Mouse (Mus musculus): ENCODE data around the gene Trmt1. TPM values are rescaled to one million over a fixed set of nuclear protein-coding genes. Genes with fewer than 3 reads are reported as not detected.
A peak's percentile ranks its signal among the peaks of the same experiment; 100 is the strongest.

Gene Trmt1
- polyA plus RNA-seq, 1 experiment from 2014 or later: 40.6 TPM

GRCm38 (mm10) chr8:84713381-84713780 lies 27.3 kb downstream of the Trmt1 start:
- peaks cover 63% of the 10 kb centered on the region for H3K4me1 ChIP-seq (replicated peaks)
- 0 out of 2 replicates have a peak overlapping the region, but pooled peaks have one; percentile 7 for H3K9ac ChIP-seq
- H3K36me3 ChIP-seq: 0 out of 2 replicates have a peak, but pooled peaks cover 3% of the 10 kb centered on the region
- no peaks in the 10 kb centered on the region for H3K9me3 ChIP-seq (replicated peaks)
- no peak overlapping the region for H3K4me2 ChIP-seq
- H3K4me3 ChIP-seq: no peak overlapping the region
- no peak for ATAC-seq (replicated peaks; ENCODE audit: insufficient number of reproducible peaks, insufficient read depth, low FRiP score, low read depth)
- H3K27ac ChIP-seq: peak overlapping the region; percentile 80
- 58% methylated on average over 4 of the region's 4 CpGs for WGBS
- peaks cover 24% of the 10 kb centered on the region for H3K27me3 ChIP-seq

GRCm38 (mm10) chr8:84714161-84714560 lies 28.1 kb downstream of the Trmt1 start:
- H3K27me3 ChIP-seq: peaks cover 24% of the 10 kb centered on the region
- H3K27ac ChIP-seq: peak overlapping the region; percentile 80
- peak overlapping the region; percentile 7; the same call in 1 of the 2 replicates for H3K9ac ChIP-seq
- H3K36me3 ChIP-seq: 0 out of 2 replicates have a peak, but pooled peaks cover 3% of the 10 kb centered on the region
- ATAC-seq (replicated peaks; ENCODE audit: insufficient number of reproducible peaks, insufficient read depth, low FRiP score, low read depth): no peak
- no peak overlapping the region for H3K4me2 ChIP-seq
- WGBS: 70% methylated on average over 4 of the region's 4 CpGs
- no peaks in the 10 kb centered on the region for H3K9me3 ChIP-seq (replicated peaks)
- peaks cover 62% of the 10 kb centered on the region for H3K4me1 ChIP-seq (replicated peaks)
- H3K4me3 ChIP-seq: no peak overlapping the region

- Histone ChIP-seq H3K27ac (peak overlapping the region; percentile 34; the same call in 1 of the 2 replicates), H3K27me3 (peaks cover 24% of the 10 kb centered on the region), H3K9me3 (replicated peaks) (no peaks in the 10 kb centered on the region), H3K4me3 (no peak overlapping the region), H3K36me3 (0 out of 2 replicates have a peak, but pooled peaks cover 3% of the 10 kb centered on the region), H3K4me1 (replicated peaks) (peaks cover 59% of the 10 kb centered on the region), H3K4me2 (0 out of 2 replicates have a peak overlapping the region, but pooled peaks have one; percentile 13), H3K9ac (no peak overlapping the region)
- ATAC-seq (replicated peaks; ENCODE audit: insufficient number of reproducible peaks, insufficient read depth, low FRiP score, low read depth): no peak
- WGBS: 32% methylated on average over 27 of the region's 27 CpGs
Observed at GRCm38 (mm10) chr8:84715893-84716468, 29.9 kb downstream of the Trmt1 start.

- no peak for ATAC-seq (replicated peaks; ENCODE audit: insufficient number of reproducible peaks, insufficient read depth, low FRiP score, low read depth)
- Histone ChIP-seq H3K4me1 (replicated peaks) (peaks cover 53% of the 10 kb centered on the region), H3K9me3 (replicated peaks) (no peaks in the 10 kb centered on the region), H3K9ac (no peak overlapping the region), H3K36me3 (0 out of 2 replicates have a peak, but pooled peaks cover 3% of the 10 kb centered on the region), H3K27me3 (peaks cover 24% of the 10 kb centered on the region), H3K4me2 (no peak overlapping the region), H3K27ac (no peak overlapping the region), H3K4me3 (no peak overlapping the region)
- WGBS: 89% methylated on average over 11 of the region's 11 CpGs
Observed at GRCm38 (mm10) chr8:84716790-84717189, 30.7 kb downstream of the Trmt1 start.

- Histone ChIP-seq H3K27ac (no peak overlapping the region), H3K9ac (no peak overlapping the region), H3K27me3 (peaks cover 23% of the 10 kb centered on the region), H3K36me3 (0 out of 2 replicates have a peak, but pooled peaks cover 3% of the 10 kb centered on the region), H3K4me3 (no peak overlapping the region), H3K4me1 (replicated peaks) (peaks cover 55% of the 10 kb centered on the region), H3K9me3 (replicated peaks) (no peaks in the 10 kb centered on the region), H3K4me2 (no peak overlapping the region)
- 80% methylated on average over 5 of the region's 5 CpGs for WGBS
- ATAC-seq (replicated peaks; ENCODE audit: insufficient number of reproducible peaks, insufficient read depth, low FRiP score, low read depth): no peak
Observed at GRCm38 (mm10) chr8:84718476-84718875, 32.4 kb downstream of the Trmt1 start.

- H3K4me1 ChIP-seq (replicated peaks): peaks cover 55% of the 10 kb centered on the region
- no peaks in the 10 kb centered on the region for H3K9me3 ChIP-seq (replicated peaks)
- H3K27me3 ChIP-seq: peaks cover 21% of the 10 kb centered on the region
- no peak for ATAC-seq (replicated peaks; ENCODE audit: insufficient number of reproducible peaks, insufficient read depth, low FRiP score, low read depth)
- H3K27ac ChIP-seq: no peak overlapping the region
- no peak overlapping the region for H3K4me3 ChIP-seq
- 69% methylated on average over 5 of the region's 5 CpGs for WGBS
- H3K4me2 ChIP-seq: no peak overlapping the region
- H3K36me3 ChIP-seq: 0 out of 2 replicates have a peak, but pooled peaks cover 3% of the 10 kb centered on the region
- no peak overlapping the region for H3K9ac ChIP-seq
Observed at GRCm38 (mm10) chr8:84718959-84719690, 33.0 kb downstream of the Trmt1 start.

GRCm38 (mm10) chr8:84722530-84722849 lies 36.4 kb downstream of the Trmt1 start:
- H3K27ac ChIP-seq: peak overlapping the region; percentile 90
- no peak overlapping the region for H3K4me3 ChIP-seq
- H3K36me3 ChIP-seq: 0 out of 2 replicates have a peak, but pooled peaks cover 8% of the 10 kb centered on the region
- peak overlapping the region; percentile 44 for H3K4me2 ChIP-seq
- H3K4me1 ChIP-seq (replicated peaks): peaks cover 62% of the 10 kb centered on the region
- H3K9me3 ChIP-seq (replicated peaks): no peaks in the 10 kb centered on the region
- peaks cover 9% of the 10 kb centered on the region for H3K27me3 ChIP-seq
- no peak for ATAC-seq (replicated peaks; ENCODE audit: insufficient number of reproducible peaks, insufficient read depth, low FRiP score, low read depth)
- peak overlapping the region; percentile 6; the same call in 1 of the 2 replicates for H3K9ac ChIP-seq
- WGBS: 51% methylated on average over 6 of the region's 6 CpGs

GRCm38 (mm10) chr8:84722850-84723570 lies 36.9 kb downstream of the Trmt1 start, which contains the start of gene G430095P16Rik:
TSS of gene G430095P16Rik (plus strand) at chr8:84723007.
- peaks cover 5% of the 10 kb centered on the region for H3K27me3 ChIP-seq
- peaks cover 66% of the 10 kb centered on the region for H3K4me1 ChIP-seq (replicated peaks)
- peak within 1 kb of the TSS; percentile 44 for H3K4me2 ChIP-seq
- no peaks in the 10 kb centered on the region for H3K9me3 ChIP-seq (replicated peaks)
- H3K4me3 ChIP-seq: peak within 1 kb of the TSS; percentile 16
- ATAC-seq (replicated peaks; ENCODE audit: insufficient number of reproducible peaks, insufficient read depth, low FRiP score, low read depth): peak; percentile 88
- WGBS: 4% methylated on average over 10 of the region's 10 CpGs
- peak within 1 kb of the TSS; percentile 90 for H3K27ac ChIP-seq
- H3K9ac ChIP-seq: peak within 1 kb of the TSS; percentile 32
- H3K36me3 ChIP-seq: 0 out of 2 replicates have a peak, but pooled peaks cover 5% of the 10 kb centered on the region

- Histone ChIP-seq H3K27ac (peak overlapping the region; percentile 90), H3K9me3 (replicated peaks) (no peaks in the 10 kb centered on the region), H3K9ac (peak overlapping the region; percentile 32), H3K4me1 (replicated peaks) (peaks cover 71% of the 10 kb centered on the region), H3K4me3 (peak overlapping the region; percentile 16), H3K27me3 (peaks cover 4% of the 10 kb centered on the region), H3K4me2 (peak overlapping the region; percentile 44), H3K36me3 (0 out of 2 replicates have a peak, but pooled peaks cover 5% of the 10 kb centered on the region)
- no peak; the same call in 1 of the 2 replicates for ATAC-seq (replicated peaks; ENCODE audit: insufficient number of reproducible peaks, insufficient read depth, low FRiP score, low read depth)
- 25% methylated on average over 7 of the region's 7 CpGs for WGBS
Observed at GRCm38 (mm10) chr8:84723571-84723900, 37.4 kb downstream of the Trmt1 start.

- H3K4me3 ChIP-seq: no peak overlapping the region
- H3K9ac ChIP-seq: no peak overlapping the region; the same call in 1 of the 2 replicates
- H3K27me3 ChIP-seq: no peaks in the 10 kb centered on the region
- peak overlapping the region; percentile 90 for H3K27ac ChIP-seq
- 54% methylated on average over 9 of the region's 9 CpGs for WGBS
- ATAC-seq (replicated peaks; ENCODE audit: insufficient number of reproducible peaks, insufficient read depth, low FRiP score, low read depth): no peak
- H3K9me3 ChIP-seq (replicated peaks): no peaks in the 10 kb centered on the region
- peaks cover 70% of the 10 kb centered on the region for H3K4me1 ChIP-seq (replicated peaks)
- 0 out of 2 replicates have a peak, but pooled peaks cover 5% of the 10 kb centered on the region for H3K36me3 ChIP-seq
- no peak overlapping the region for H3K4me2 ChIP-seq
Observed at GRCm38 (mm10) chr8:84724683-84725082, 38.6 kb downstream of the Trmt1 start.
